Mouse (Mus musculus): ENCODE data around the gene Scn4a. TPM values are rescaled to one million over a fixed set of nuclear protein-coding genes. Genes with fewer than 3 reads are reported as not detected.

Scn4a gene
- polyA plus RNA-seq, 1 experiment from 2014 or later = 0.05 TPM

DNA sequence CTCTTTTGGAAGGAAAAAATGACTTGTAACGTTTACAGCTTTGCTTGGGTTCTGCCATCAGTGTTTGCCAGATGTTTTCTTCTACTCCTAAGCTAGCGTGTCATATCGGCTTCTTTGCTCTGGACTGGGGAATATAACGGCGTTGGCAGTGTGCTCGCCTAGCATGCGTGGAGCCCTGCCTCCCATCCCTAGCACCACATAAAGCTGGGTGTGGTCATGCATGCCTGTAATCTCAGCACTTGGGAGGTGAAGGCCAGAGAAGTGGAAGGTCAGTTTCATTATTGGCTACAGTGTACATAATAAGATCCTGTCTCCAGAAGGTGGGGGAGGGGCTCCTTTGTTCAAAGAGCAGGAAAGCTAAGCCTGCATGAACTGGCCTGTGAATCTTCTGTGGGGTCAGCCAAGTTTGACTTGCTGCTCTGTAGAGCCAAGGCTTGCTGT lies 78.1 kb downstream of the Scn4a start:
- peak; percentile 83 for DNase-seq
- H3K4me2 ChIP-seq = 0 out of 2 replicates have a peak overlapping the region, but pooled peaks have one; percentile 4

DNA sequence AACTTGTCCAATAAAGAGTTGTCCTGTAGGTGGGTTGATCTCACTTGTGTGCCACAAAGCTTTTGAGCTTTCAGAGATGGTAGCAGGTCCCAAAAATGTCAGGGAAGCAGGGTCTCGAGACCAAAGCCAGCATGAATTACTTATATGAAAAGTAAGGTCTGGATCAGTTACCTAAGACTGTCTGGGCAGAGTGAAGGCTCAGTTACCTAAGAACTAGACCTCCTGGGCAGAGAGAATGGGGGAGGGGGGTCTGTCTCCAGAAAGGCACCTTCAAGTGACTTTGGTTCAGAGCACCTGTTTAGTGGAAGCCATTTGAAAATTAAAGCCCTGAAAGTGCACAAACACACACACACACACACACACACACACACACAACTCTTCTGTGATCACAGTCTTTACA lies 78.7 kb downstream of the Scn4a start:
- H3K36me3 ChIP-seq (ENCODE audit: insufficient read depth) = peaks cover 6% of the 10 kb centered on the region; the same call in 1 of the 2 replicates
- 92% methylated on average over 1 of the region's 1 CpGs for WGBS
- no peak for ATAC-seq (ENCODE audit: insufficient read depth)
- TF ChIP-seq CTCF (IDR thresholded peaks at IDR 0.05; ENCODE audit: low read depth) = no peak
- H3K27me3 ChIP-seq (ENCODE audit: insufficient read depth, low read length) = no peaks in the 10 kb centered on the region
- H3K27ac ChIP-seq (ENCODE audit: low read depth) = peak overlapping the region; percentile 78
- no peaks in the 10 kb centered on the region for H3K9me3 ChIP-seq (ENCODE audit: low read depth, low read length)
- DNase-seq = no peak
- no peak overlapping the region for H3K4me3 ChIP-seq (ENCODE audit: low read depth, low read length)
- H3K4me1 ChIP-seq (ENCODE audit: insufficient read depth) = peaks cover 20% of the 10 kb centered on the region
- no peak overlapping the region for H3K9ac ChIP-seq
- H3K4me2 ChIP-seq = no peak overlapping the region

More for the DNA sequence above, 78.1 kb downstream of the Scn4a start:
- Histone ChIP-seq H3K9ac (no peak overlapping the region), H3K27me3 (ENCODE audit: insufficient read depth, low read length) (no peaks in the 10 kb centered on the region), H3K9me3 (ENCODE audit: low read depth, low read length) (no peaks in the 10 kb centered on the region), H3K36me3 (ENCODE audit: insufficient read depth) (peaks cover 6% of the 10 kb centered on the region; the same call in 1 of the 2 replicates), H3K27ac (ENCODE audit: low read depth) (peak overlapping the region; percentile 78), H3K4me1 (ENCODE audit: insufficient read depth) (peaks cover 18% of the 10 kb centered on the region), H3K4me3 (ENCODE audit: low read depth, low read length) (no peak overlapping the region)
- ATAC-seq (ENCODE audit: insufficient read depth) = peak; percentile 28; the same call in 1 of the 2 replicates
- TF ChIP-seq CTCF (IDR thresholded peaks at IDR 0.05; ENCODE audit: low read depth) = no peak
- 40% methylated on average over 7 of the region's 7 CpGs for WGBS

DNA sequence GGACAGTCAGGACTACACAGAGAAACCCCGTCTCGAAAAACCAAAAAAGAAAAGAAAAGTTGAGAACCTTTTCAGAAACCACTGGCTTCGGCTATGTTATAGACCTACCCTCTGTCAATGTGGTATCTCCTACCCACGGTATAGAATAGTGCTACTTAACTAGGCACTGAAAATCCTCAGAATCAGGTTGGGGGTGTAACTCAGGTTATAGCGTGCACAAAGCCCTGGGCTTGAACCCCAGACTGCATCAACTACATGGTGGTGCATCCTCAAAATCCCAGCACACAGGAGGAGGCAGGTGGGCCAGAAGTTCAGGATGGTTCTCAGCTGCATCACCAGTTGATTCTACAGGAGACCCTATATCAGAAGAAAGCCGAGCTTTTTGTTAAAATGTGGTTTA lies 79.3 kb downstream of the Scn4a start:
- peaks cover 25% of the 10 kb centered on the region for H3K4me1 ChIP-seq (ENCODE audit: insufficient read depth)

DNA sequence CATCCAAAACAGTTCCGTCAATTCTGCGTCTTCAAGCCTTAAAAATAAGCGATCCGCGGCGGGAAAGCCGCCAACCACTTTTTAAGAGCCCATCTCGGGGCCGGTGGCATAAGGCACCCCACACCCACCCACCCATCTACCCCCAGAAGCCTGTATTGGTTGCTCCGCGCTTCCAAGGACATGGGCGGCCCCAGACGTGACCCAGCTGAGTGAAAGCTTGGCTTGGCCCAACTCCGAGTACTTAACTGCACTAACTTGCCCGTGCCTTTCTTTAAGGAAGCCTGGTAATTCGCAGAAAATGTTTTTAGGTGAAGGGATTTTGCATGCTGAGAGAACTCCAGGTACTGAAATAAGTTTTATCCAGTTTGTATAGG lies 79.8 kb downstream of the Scn4a start:
- Histone ChIP-seq H3K27ac (ENCODE audit: low read depth) (peak overlapping the region; percentile 92), H3K27me3 (ENCODE audit: insufficient read depth, low read length) (no peaks in the 10 kb centered on the region), H3K4me1 (ENCODE audit: insufficient read depth) (peaks cover 30% of the 10 kb centered on the region), H3K4me3 (ENCODE audit: low read depth, low read length) (peak overlapping the region; percentile 98), H3K9me3 (ENCODE audit: low read depth, low read length) (no peaks in the 10 kb centered on the region), H3K36me3 (ENCODE audit: insufficient read depth) (peaks cover 10% of the 10 kb centered on the region), H3K9ac (peak overlapping the region; percentile 60), H3K4me2 (peak overlapping the region; percentile 78)
- no peak for TF ChIP-seq CTCF (IDR thresholded peaks at IDR 0.05; ENCODE audit: low read depth)
- WGBS = 7% methylated on average over 16 of the region's 16 CpGs
- no peak for DNase-seq
- ATAC-seq (ENCODE audit: insufficient read depth) = peak; percentile 9; the same call in 1 of the 2 replicates

More for the DNA sequence above, 79.3 kb downstream of the Scn4a start:
- H3K27me3 ChIP-seq (ENCODE audit: insufficient read depth, low read length) = no peaks in the 10 kb centered on the region
- TF ChIP-seq CTCF (IDR thresholded peaks at IDR 0.05; ENCODE audit: low read depth) = no peak
- H3K36me3 ChIP-seq (ENCODE audit: insufficient read depth) = peaks cover 6% of the 10 kb centered on the region; the same call in 1 of the 2 replicates
- no peak for ATAC-seq (ENCODE audit: insufficient read depth)
- H3K9ac ChIP-seq = 0 out of 2 replicates have a peak overlapping the region, but pooled peaks have one; percentile 60
- peak overlapping the region; percentile 98; the same call in 1 of the 2 replicates for H3K4me3 ChIP-seq (ENCODE audit: low read depth, low read length)
- no peak for DNase-seq
- peak overlapping the region; percentile 60; the same call in 1 of the 2 replicates for H3K27ac ChIP-seq (ENCODE audit: low read depth)
- H3K4me2 ChIP-seq = peak overlapping the region; percentile 78
- no peaks in the 10 kb centered on the region for H3K9me3 ChIP-seq (ENCODE audit: low read depth, low read length)
- 94% methylated on average over 6 of the region's 6 CpGs for WGBS

DNA sequence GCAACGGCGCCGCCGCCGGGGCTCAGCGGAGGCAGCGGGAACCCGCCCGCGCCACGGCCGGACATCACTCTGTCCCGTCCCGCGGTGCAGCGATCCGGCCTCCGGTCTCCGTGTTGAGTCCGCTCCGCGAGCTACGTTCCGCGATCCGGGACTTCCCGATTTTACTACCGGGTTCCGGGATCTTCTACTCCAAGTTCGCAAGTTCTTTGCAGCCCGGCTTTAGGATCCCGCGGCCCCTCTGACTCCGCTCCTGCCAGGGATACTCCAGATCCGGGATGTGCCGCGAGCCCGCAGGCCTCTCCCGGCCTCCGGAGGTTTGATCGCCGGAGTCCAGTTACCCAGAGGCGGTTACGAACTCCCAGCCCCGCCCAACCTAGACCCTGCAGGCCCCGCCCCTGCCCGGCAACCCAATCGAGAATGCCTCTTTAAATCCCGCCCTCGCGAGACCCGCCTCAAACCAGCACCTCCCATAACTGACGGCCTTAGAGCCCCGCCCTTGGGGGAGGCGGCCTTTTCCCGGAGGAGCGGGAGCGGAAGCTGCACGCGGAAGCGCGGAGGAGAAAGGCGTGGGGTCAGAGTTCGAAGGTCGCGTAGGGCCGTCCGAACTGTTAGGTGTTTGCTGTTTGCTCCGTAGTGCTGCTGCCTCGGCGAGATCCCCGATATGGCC lies 80.3 kb downstream of the Scn4a start, which contains the start of gene Smarcd2:
Gene Smarcd2 (minus strand): TSS at position 329 of the 667 bp plus-strand sequence.
- WGBS = under 1% methylated on average over 72 of the region's 72 CpGs
- Histone ChIP-seq H3K4me1 (ENCODE audit: insufficient read depth) (peaks cover 32% of the 10 kb centered on the region), H3K27ac (ENCODE audit: low read depth) (peak within 1 kb of the TSS; percentile 98), H3K27me3 (ENCODE audit: insufficient read depth, low read length) (no peaks in the 10 kb centered on the region), H3K36me3 (ENCODE audit: insufficient read depth) (peaks cover 11% of the 10 kb centered on the region), H3K9me3 (ENCODE audit: low read depth, low read length) (no peaks in the 10 kb centered on the region), H3K9ac (peak within 1 kb of the TSS; percentile 99), H3K4me3 (ENCODE audit: low read depth, low read length) (peak within 1 kb of the TSS; percentile 98), H3K4me2 (peak within 1 kb of the TSS; percentile 89)
- DNase-seq = peak; percentile 99
- TF ChIP-seq CTCF (IDR thresholded peaks at IDR 0.05; ENCODE audit: low read depth) = no peak
- peak; percentile 92 for ATAC-seq (ENCODE audit: insufficient read depth)

DNA sequence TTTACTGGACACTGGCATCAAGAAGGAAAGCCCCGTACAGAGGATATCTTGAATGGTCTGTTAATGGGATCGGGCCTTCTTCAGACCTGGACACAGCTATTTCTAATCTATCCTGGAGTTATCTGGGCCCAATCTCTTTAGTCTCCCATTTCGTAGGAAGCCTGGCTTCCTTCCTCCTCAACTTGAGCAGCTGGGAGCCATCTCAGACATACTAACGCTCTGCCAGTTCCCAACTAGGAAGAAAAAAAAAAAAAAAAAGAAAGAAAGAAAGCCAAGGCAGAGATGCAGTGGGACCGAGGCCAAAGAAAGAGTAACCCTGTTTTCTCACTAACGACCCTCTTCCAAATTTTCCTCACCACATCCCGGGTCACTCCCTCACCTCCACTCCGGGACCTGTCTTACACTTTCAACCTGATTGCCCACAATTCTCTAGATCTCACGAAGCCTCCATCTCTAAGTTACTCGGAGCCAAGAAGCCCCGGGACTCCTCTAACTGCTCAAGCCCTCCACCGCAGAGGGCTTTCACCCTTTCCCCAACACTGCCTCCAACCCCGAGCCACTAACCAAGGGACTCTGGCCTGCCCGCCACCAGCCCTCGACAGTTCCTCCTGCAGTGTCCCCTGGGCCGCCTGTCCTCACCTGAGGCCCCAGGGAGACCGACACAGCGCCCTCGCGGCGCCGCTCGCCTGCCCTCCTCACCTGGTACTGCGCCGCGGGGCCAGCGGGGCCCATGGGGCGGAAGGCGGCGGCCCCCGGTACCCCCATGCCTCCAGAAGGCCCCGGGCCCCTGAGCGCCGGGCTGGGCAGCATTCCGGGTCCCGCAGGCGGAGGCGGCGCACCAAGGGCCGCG lies 81.1 kb downstream of the Scn4a start:
- TF ChIP-seq CTCF (IDR thresholded peaks at IDR 0.05; ENCODE audit: low read depth) = no peak
- no peaks in the 10 kb centered on the region for H3K9me3 ChIP-seq (ENCODE audit: low read depth, low read length)
- ATAC-seq (ENCODE audit: insufficient read depth) = peak; percentile 19; the same call in 1 of the 2 replicates
- H3K9ac ChIP-seq = peak overlapping the region; percentile 99
- WGBS = under 1% methylated on average over 41 of the region's 41 CpGs
- H3K36me3 ChIP-seq (ENCODE audit: insufficient read depth) = peaks cover 18% of the 10 kb centered on the region
- peak overlapping the region; percentile 98 for H3K4me3 ChIP-seq (ENCODE audit: low read depth, low read length)
- peak overlapping the region; percentile 98 for H3K27ac ChIP-seq (ENCODE audit: low read depth)
- H3K27me3 ChIP-seq (ENCODE audit: insufficient read depth, low read length) = no peaks in the 10 kb centered on the region
- H3K4me2 ChIP-seq = peak overlapping the region; percentile 89
- H3K4me1 ChIP-seq (ENCODE audit: insufficient read depth) = peaks cover 32% of the 10 kb centered on the region
- DNase-seq = peak; percentile 85

Measured in lung, embryonic 14.5 days (tissue).